Mouse (Mus musculus): ENCODE measurements around the gene Gm3625. TPM values are rescaled to one million over a fixed set of nuclear protein-coding genes. Genes with fewer than 3 reads are reported as not detected.
A peak's percentile ranks its signal among the peaks of the same experiment; 100 is the strongest.
"Not testable (repeated sequence)": the region's sequence is repeated elsewhere in the genome, so short reads cannot be mapped to it uniquely, and the experiment has no call there.

Gene Gm3625
- polyA plus RNA-seq, 1 experiment from 2014 or later = not detected

DNA sequence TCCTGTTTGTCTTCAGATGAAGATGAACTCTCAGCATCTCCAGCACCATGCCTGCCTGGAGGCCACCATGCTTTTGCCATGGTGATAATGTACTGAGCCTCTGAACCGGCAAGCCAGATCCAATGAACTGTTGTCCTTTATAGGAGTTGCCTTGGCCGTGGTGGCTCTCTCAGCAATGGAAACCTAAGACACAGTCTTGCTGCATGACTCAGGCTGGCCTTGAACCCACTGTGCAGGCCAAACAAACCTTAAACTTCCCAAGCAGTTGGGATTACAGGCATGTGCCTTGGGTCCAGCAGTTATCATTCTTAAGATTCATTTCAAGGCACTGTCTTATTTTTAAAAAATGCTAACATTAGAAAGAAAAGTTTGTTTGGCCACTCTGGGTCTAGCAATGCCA lies 4.9 kb downstream of the Gm3625 start:
- 100% methylated on average over 2 of the region's 2 CpGs for WGBS (ENCODE audit: missing documents)
- Histone ChIP-seq H3K79me2 (ENCODE audit: inconsistent target) (peaks cover 4% of the 10 kb centered on the region; the same call in 1 of the 2 replicates), H3K27ac (no peak overlapping the region), H3K4me3 (ENCODE audit: inconsistent target) (no peak overlapping the region), H3K36me3 (ENCODE audit: inconsistent target) (no peaks in the 10 kb centered on the region)

DNA sequence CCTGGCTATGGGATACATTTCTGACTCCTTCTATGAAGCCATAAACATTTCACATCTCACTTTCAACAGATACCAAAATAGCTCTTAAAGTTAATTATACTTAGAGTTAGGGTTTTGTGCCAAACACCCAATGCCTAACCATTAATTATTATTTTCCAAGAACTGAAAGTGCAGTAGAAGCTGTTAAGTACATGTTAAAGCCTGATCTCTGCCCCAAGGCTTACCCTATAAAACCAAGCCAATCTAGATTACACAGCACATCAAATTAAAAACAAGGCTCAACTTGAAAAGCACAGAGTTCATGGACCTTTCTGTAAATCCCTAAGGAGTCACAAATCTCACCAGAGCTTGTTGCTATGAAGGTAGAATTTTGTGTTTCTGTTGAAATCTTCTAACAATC lies 10.4 kb downstream of the Gm3625 start:
- Histone ChIP-seq H3K27ac (no peak overlapping the region), H3K36me3 (ENCODE audit: inconsistent target) (no peaks in the 10 kb centered on the region)

GRCm38 (mm10) chr12:4574065-4574464 lies 18.7 kb downstream of the Gm3625 start:
- 92% methylated on average over 4 of the region's 4 CpGs for WGBS (ENCODE audit: missing documents)
- Histone ChIP-seq H3K27ac (no peak overlapping the region), H3K36me3 (ENCODE audit: inconsistent target) (no peaks in the 10 kb centered on the region), H3K4me3 (ENCODE audit: inconsistent target) (no peak overlapping the region), H3K79me2 (ENCODE audit: inconsistent target) (no peaks in the 10 kb centered on the region)

More for the DNA sequence above, 10.4 kb downstream of the Gm3625 start:
- Histone ChIP-seq H3K79me2 (ENCODE audit: inconsistent target) (no peaks in the 10 kb centered on the region), H3K4me3 (ENCODE audit: inconsistent target) (no peak overlapping the region)

GRCm38 (mm10) chr12:4571864-4572263 lies 20.9 kb downstream of the Gm3625 start:
- WGBS (ENCODE audit: missing documents) = 24% methylated on average over 5 of the region's 5 CpGs
- Histone ChIP-seq H3K36me3 (ENCODE audit: inconsistent target) (no peaks in the 10 kb centered on the region), H3K27ac (no peak overlapping the region), H3K79me2 (ENCODE audit: inconsistent target) (no peaks in the 10 kb centered on the region), H3K4me3 (ENCODE audit: inconsistent target) (no peak overlapping the region)

GRCm38 (mm10) chr12:4558475-4559279 lies 34.0 kb downstream of the Gm3625 start:
- WGBS (ENCODE audit: missing documents) = 76% methylated on average over 8 of the region's 9 CpGs
- Histone ChIP-seq H3K4me3 (ENCODE audit: inconsistent target) (no peak overlapping the region), H3K27ac (no peak overlapping the region), H3K36me3 (ENCODE audit: inconsistent target) (no peaks in the 10 kb centered on the region), H3K79me2 (ENCODE audit: inconsistent target) (no peaks in the 10 kb centered on the region)

- H3K4me3 ChIP-seq (ENCODE audit: inconsistent target) = no peak overlapping the region
- no peaks in the 10 kb centered on the region for H3K79me2 ChIP-seq (ENCODE audit: inconsistent target)
- 100% methylated on average over 3 of the region's 3 CpGs for WGBS (ENCODE audit: missing documents)
- H3K27ac ChIP-seq = no peak overlapping the region
- H3K36me3 ChIP-seq (ENCODE audit: inconsistent target) = no peaks in the 10 kb centered on the region
Measured at GRCm38 (mm10) chr12:4558013-4558412, 34.7 kb downstream of the Gm3625 start.

DNA sequence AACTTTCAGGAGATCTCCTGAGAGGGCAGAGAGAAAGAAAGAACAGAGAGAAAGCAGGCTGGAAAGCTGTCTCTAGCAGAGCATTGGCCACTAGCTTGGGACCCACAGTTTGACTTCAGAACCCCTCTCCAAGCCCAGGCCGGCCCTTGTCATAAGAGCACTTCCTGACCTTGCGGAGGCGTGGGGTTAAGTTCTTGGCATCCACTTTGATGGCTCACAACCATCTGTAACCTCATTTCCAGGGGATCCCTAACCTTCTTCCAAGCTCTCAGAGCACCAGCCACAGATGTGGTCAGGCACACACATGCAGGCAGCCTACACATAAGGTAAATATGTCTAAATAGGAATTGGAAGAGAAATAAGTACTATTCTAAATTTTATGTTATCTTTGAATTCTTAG lies 35.3 kb downstream of the Gm3625 start:
- 80% methylated on average over 3 of the region's 3 CpGs for WGBS (ENCODE audit: missing documents)
- Histone ChIP-seq H3K27ac (no peak overlapping the region), H3K36me3 (ENCODE audit: inconsistent target) (no peaks in the 10 kb centered on the region), H3K79me2 (ENCODE audit: inconsistent target) (no peaks in the 10 kb centered on the region), H3K4me3 (ENCODE audit: inconsistent target) (no peak overlapping the region)

GRCm38 (mm10) chr12:4556891-4557290 lies 35.8 kb downstream of the Gm3625 start:
- 96% methylated on average over 9 of the region's 9 CpGs for WGBS (ENCODE audit: missing documents)
- Histone ChIP-seq H3K36me3 (ENCODE audit: inconsistent target) (no peaks in the 10 kb centered on the region), H3K79me2 (ENCODE audit: inconsistent target) (no peaks in the 10 kb centered on the region), H3K27ac (no peak overlapping the region), H3K4me3 (ENCODE audit: inconsistent target) (no peak overlapping the region)

- Histone ChIP-seq H3K36me3 (ENCODE audit: inconsistent target) (no peaks in the 10 kb centered on the region), H3K27ac (no peak overlapping the region), H3K79me2 (ENCODE audit: inconsistent target) (no peaks in the 10 kb centered on the region), H3K4me3 (ENCODE audit: inconsistent target) (no peak overlapping the region)
- 96% methylated on average over 3 of the region's 6 CpGs for WGBS (ENCODE audit: missing documents)
Measured at GRCm38 (mm10) chr12:4555451-4555850, 37.3 kb downstream of the Gm3625 start.

- not testable (repeated sequence) for H3K79me2 ChIP-seq (ENCODE audit: inconsistent target); H3K4me3 ChIP-seq (ENCODE audit: inconsistent target); H3K36me3 ChIP-seq (ENCODE audit: inconsistent target); H3K27ac ChIP-seq
- WGBS (ENCODE audit: missing documents) = 97% methylated on average over 3 of the region's 3 CpGs
Measured at GRCm38 (mm10) chr12:4553704-4554103, 39.0 kb downstream of the Gm3625 start.

DNA sequence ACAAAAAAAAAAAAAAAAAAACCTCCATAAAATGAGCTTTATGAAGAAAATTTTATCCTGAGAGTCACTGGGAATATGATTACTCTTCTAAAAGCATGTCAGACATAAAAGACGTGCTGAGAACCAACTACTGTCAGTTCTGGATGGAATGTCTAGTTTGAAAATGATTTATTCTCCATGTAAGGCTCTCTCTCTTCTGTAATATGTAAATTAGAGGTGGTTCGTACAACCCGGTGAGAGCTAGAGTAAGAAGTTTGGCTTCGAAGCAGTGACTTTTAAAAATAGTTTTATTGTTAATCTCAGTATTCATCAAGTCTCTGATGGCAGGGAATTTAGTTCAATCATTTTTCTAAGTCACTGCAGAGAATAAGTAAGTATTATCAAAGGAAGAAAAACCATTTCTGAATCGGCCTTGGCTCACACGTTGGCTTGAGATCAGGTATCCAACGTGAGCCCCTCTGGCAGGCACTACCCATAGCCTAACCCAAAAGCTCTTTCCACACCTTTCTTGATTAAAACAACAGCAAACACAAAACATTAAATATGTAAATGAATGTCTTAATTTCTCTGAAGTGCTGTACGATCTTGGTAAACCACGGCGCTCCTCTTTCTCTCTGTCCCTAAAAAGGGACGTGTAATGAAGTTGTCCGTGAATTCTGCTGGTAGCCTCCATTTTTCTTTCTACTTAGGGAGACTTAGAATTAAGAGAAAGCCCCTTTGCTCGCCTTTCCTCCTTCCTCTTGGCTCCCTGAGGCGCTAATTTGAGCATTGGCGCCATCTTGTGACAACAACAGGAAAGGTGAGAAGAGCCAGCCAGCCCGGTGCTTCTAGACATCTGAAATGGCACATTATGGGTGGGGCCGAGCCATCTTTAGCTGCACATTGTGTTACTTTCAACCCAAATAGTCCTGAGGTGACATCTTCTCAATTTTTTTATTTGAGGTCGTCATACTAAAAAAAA lies 44.4 kb downstream of the Gm3625 start:
- Histone ChIP-seq H3K4me3 (ENCODE audit: inconsistent target) (no peak overlapping the region), H3K27ac (no peak overlapping the region), H3K79me2 (ENCODE audit: inconsistent target) (no peaks in the 10 kb centered on the region), H3K36me3 (ENCODE audit: inconsistent target) (no peaks in the 10 kb centered on the region)
- WGBS (ENCODE audit: missing documents) = 23% methylated on average over 18 of the region's 18 CpGs

GRCm38 (mm10) chr12:4547557-4547956 lies 45.2 kb downstream of the Gm3625 start:
- Histone ChIP-seq H3K79me2 (ENCODE audit: inconsistent target) (no peaks in the 10 kb centered on the region), H3K4me3 (ENCODE audit: inconsistent target) (no peak overlapping the region), H3K36me3 (ENCODE audit: inconsistent target) (no peaks in the 10 kb centered on the region), H3K27ac (no peak overlapping the region)
- 90% methylated on average over 12 of the region's 14 CpGs for WGBS (ENCODE audit: missing documents)

GRCm38 (mm10) chr12:4546491-4546890 lies 46.2 kb downstream of the Gm3625 start:
- Histone ChIP-seq H3K27ac (peak overlapping the region; percentile 56; the same call in 1 of the 2 replicates), H3K36me3 (ENCODE audit: inconsistent target) (no peaks in the 10 kb centered on the region), H3K4me3 (ENCODE audit: inconsistent target) (no peak overlapping the region), H3K79me2 (ENCODE audit: inconsistent target) (no peaks in the 10 kb centered on the region)
- WGBS (ENCODE audit: missing documents) = 86% methylated on average over 5 of the region's 5 CpGs

- peak overlapping the region; percentile 56 for H3K27ac ChIP-seq
- H3K36me3 ChIP-seq (ENCODE audit: inconsistent target) = no peaks in the 10 kb centered on the region
- H3K79me2 ChIP-seq (ENCODE audit: inconsistent target) = no peaks in the 10 kb centered on the region
- no peak overlapping the region for H3K4me3 ChIP-seq (ENCODE audit: inconsistent target)
Measured at GRCm38 (mm10) chr12:4545425-4545824, 47.3 kb downstream of the Gm3625 start.

GRCm38 (mm10) chr12:4544400-4544919 lies 48.3 kb downstream of the Gm3625 start:
- H3K27ac ChIP-seq = peak overlapping the region; percentile 56

More at GRCm38 (mm10) chr12:4544400-4544919, 48.3 kb downstream of the Gm3625 start:
- Histone ChIP-seq H3K79me2 (ENCODE audit: inconsistent target) (no peaks in the 10 kb centered on the region), H3K4me3 (ENCODE audit: inconsistent target) (no peak overlapping the region), H3K36me3 (ENCODE audit: inconsistent target) (no peaks in the 10 kb centered on the region)
- WGBS (ENCODE audit: missing documents) = 80% methylated on average over 5 of the region's 5 CpGs
